Mouse (Mus musculus): ENCODE results near the gene Gse1.
A peak's percentile ranks its signal among the peaks of the same experiment; 100 is the strongest.

The Gse1 gene

DNA sequence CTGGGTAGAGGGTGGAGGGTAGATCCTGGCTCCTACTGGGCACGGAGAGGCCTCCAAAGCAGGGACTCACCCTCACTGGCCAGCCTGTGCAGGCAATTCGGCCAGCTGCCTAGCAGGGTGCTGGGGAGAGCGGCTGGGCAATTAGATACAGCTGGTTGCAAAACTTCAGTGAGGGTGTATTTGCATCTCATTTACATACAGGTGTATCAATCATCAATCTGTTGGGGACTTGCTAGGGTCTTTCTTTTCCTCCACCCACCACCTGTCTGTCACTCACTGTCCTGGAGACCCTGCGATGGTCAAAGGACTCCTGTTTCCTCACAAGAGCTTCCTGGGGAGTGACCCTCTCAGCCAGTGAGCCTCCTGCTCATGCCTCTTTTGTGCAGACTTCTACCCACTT, 148.0 kb downstream of the Gse1 start:
- DNase-seq (ENCODE audit: low spot score) = no peak

DNA sequence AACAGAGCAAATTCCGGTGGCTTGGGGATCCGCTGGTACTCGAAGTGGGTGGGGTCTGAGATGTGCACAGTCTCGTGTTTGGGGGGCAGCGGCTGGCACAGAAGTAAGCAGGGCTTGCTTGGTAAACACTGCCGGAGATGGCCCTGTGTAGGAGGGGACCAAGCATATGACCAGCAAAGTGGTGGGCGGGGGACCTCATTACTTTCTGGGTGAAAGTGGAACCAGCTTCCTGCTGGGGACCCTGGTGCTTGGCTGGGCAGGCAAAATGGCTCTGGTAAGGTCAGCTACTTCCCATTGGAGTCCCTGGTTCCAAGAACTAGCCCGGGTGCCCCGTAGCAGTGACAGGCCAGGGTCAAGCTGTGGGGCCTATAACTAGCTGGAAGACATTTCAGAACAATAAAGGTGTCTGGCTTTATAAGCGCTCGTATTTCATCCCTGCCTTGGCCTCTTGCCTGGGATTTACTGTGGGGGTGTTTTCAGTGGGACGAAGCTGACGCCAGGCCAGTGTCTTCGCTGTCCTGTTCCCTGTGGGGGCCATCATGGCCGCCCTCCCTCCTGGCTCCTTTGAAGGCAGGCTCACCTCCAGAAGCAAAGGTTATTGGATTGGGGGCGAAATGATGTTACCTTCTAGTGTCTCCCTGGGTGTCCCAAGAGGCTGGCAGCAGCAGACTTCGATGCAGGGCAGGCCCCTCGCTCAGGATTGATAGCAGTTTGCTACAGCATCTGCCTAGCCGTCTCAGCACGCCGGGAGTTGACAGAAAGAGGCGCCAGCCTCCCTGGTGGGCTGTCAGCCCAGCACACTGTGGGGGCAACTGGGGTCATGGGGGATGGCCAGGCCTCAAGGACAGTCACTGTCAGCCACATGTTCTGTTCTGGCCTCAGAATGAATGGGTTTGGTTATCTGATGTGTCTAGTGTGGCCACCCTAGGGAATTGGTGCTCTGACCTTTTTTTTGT, 148.9 kb downstream of the Gse1 start:
- no peak for DNase-seq (ENCODE audit: low spot score)

DNA sequence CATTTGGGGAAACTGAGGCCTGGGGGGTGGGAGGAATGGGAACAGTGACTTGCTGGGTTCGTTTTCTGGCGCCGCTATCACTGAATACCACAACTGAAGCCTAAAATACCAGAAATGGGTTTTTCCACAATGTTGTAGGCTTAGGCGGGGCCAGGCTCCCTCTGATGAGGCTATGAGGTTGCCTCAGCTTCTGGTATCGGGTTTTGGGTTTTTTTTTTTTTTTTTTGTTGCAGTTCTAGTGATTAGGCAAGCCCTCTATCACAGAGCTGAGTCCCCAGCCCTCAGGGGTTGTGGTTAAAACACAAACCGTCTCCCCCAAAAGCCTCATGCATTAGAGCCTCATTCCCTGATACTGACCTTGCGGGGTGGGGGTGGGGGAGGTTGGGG, 149.5 kb downstream of the Gse1 start:
- DNase-seq (ENCODE audit: low spot score) = no peak

DNA sequence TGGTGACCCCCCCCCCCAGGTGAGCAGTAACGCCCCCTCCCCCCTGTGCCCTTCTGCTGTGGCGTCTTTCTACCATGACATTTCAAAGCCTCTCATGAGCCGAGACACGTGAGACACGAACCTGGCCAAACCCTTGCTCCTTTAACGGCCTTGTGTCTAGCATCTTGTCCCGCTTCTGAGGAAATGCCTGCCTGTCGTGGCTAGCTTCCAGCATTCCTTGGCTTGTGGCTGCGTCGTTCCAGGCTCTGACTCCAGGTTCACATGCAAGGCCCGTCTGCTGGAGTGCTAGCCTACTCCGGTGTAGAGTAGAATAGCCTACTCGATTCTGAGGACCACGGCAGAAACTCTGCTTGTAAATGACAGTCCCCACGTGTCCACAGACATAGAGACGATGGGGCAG, 150.1 kb downstream of the Gse1 start:
- DNase-seq (ENCODE audit: low spot score) = peak; percentile 50

DNA sequence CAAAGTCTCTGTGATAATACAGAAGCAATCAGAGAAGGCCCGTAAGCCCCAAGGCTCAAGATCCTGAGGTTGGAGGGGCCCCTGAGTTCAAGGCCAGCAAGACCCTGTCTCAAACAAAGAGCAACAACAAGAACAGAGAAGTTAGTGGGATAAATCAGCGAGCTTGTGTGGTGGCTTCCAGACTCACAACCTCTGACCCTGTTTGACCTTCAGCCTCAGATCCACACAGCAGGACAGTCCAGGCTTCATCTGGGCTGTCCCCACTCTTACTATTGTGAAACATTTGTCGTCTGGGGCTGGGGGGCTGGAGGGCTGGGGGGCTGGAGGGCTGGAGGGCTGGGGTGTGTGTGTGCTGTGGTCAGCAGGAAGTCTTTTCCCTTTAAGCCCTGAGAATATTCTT, 150.8 kb downstream of the Gse1 start:
- DNase-seq (ENCODE audit: low spot score) = no peak

DNA sequence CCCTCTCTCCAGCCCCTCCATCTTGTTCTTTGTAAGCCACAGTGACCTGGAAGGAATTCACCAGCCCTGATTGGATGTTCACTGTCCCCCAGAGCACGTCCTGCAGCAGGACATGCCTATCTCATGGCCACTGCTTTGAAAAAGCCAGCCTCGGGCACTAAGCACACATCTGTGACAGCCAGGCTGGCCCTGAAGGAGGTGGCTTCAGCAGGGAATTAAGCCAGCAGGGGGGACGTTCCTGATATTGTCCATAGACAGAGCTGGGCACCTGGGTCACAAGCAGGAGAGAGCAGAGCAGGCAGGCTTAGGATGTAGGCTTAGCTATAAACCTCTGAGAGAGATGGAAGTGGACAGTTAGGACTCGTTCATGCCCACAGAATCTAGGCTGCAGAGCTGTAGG, 153.6 kb downstream of the Gse1 start:
- DNase-seq (ENCODE audit: low spot score) = no peak

DNA sequence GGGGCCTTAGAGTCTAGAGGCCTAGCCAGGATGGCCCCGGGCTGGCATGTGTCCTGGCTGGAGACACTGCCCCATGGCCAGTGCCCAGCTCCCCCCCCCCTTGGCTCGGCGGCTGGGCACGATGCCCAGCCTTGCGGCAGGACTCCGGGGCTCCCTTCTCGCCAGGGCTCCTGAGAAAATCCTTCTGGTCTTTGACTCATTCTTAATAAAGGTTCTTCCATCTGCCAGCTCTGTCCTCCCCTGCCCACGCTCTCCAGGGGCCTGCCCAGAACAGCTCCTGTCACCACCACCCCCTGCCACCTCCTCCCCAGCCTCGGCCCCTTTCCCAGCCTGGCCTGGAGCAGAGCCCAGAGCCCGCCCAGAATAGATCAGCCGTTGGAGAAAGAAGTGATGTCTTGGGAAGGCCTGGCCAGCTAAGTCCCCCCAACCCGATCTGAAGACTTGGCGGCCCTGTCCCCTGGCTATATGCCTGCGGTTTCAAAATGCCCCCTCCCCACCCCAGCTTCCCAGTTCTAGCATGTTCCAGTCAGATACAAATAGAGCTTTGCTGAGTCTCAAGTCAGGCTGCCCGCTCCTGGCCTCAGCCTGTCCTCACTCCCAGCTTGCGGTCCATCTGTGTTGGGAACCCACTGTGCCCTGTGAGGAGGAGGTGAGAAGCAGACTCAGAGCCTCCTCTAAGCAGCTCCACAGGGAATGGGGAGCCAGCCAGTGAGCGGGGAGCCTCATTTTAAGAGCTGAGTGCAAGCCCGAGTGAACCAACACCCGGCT, 154.4 kb downstream of the Gse1 start:
- DNase-seq (ENCODE audit: low spot score) = peak; percentile 64

DNA sequence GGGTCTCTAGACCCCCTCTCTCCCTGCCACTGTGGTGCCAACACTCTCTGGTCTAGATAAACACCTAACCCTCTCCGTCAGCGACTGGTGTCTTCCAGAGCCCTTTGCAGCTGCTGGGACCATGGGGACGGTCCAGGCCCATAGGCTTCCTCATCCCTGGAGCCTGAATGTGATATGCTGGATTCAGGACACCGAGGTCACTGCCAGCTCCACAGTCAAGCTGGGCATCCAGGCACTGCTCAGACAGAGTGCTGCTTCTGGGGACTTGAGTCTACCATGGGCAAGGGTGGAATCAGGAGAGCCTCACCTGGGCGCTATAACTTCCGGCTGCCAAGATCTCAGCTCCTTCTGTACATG, 154.9 kb downstream of the Gse1 start:
- no peak for DNase-seq (ENCODE audit: low spot score)

DNA sequence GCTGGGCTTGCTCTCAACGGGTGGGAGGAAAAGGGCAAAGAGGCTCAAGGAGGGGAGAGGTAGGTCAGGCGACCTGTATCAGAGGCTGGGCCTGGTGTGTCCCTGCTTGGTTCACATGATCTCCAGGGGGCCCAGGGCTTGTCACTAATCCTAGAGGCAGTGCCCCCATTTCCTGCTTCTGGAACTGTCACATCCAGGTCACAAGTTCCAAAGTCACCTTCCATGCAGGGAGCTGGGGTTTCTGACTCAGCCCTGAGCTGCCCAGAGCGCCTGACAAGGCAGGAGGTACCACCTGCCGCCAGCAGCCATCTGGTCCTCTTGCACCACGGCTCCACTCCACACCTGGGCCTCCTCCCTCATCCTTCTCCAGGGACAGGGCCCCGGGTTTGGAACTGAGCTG, 155.5 kb downstream of the Gse1 start:
- no peak for DNase-seq (ENCODE audit: low spot score)

DNA sequence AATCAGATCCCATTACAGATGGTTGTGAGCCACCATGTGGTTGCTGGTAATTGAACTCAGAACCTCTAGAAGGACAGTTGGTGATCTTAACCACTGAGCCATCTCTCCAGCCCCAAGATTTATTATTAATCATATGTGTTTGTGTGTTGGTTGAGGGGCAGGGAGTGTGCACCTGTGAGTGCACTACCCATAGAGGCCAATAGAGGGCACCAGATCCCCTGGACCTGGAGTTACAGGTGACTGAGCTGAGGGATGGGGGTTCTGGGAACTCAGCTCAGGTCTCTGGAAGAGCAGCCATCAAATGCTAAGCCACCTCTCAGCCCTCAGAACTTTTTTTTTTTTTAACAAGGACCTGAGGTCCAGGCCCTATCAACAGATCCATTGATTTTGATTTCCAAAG, 156.5 kb downstream of the Gse1 start:
- no peak for DNase-seq (ENCODE audit: low spot score)

DNA sequence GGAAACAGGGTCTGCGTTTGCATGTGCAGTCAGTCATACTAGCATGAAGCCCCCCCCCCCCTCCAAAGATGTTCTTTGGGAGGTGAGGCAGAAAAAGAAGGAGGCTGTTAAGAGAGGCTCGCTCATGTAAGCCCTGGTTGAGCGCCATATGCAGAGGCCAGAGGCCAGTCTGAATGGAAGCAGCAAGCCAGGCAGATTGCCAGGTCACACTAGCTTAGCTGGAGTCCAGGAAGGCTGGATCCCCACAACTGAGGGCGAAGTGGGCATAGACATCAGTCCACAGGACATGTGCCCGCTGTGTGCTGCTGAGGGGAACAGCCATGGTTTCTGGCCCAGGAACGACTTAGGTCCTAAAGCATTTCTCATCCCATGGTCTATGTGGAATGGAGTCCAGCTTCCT, 160.0 kb downstream of the Gse1 start:
- DNase-seq (ENCODE audit: low spot score) = no peak

DNA sequence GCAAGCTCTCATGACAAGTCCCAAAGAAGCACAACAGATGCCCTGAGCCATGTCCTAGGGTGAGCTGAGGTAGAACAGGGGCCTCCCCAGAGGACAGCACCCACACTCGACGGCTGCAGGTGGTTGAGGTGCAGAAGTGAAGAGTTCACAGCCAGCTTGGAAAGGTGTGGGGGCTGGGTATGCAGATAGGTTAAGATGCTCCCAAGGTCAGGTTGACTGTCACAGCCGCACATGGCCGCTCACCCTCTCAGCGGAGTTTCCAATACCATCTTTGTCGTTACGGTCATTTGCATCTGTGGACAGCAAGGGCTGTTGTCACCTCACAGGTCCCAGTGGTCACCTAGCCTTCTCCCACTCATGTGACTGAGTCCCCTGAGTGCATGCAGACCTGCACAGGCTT, 162.3 kb downstream of the Gse1 start:
- no peak for DNase-seq (ENCODE audit: low spot score)

DNA sequence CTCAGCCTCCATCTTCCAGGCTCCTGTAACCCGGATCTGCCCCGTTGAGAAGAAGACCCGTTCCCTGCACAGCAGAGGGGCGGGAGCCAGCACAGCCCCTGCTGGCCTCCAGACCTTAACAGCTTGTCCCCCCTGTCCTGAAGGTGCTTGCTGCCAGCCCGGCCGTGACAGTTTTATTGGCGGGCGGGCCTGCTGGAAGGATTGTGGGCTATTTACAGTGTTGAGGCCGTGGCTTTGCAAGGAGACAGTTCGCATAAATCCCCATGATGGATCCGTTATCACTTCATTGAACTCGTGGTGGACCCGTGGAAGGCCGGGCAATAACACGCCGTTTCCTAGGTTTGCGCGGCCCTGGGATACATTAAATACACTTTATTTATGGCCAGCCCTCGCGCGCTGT, 163.6 kb downstream of the Gse1 start:
- DNase-seq (ENCODE audit: low spot score) = no peak

DNA sequence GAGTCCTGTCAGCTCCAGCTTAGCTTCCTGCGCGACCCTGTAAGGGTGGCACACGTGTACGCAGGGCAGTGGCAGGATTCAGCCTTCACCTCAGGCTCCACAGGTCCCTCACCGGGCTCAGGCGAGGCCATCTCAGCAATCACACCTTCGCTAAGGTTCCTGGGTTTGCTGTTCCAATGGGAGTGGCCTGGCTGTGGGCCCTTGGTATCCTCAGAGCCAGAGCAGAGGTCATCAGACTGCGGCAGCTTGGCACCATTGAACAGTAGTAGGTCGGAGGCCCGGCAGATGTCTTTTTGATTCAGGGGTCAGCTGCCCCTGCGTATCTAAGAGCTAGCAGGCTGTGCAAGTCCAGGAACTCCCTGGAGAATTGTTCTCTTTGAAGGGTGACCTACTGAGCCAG, 164.8 kb downstream of the Gse1 start:
- no peak for DNase-seq (ENCODE audit: low spot score)

DNA sequence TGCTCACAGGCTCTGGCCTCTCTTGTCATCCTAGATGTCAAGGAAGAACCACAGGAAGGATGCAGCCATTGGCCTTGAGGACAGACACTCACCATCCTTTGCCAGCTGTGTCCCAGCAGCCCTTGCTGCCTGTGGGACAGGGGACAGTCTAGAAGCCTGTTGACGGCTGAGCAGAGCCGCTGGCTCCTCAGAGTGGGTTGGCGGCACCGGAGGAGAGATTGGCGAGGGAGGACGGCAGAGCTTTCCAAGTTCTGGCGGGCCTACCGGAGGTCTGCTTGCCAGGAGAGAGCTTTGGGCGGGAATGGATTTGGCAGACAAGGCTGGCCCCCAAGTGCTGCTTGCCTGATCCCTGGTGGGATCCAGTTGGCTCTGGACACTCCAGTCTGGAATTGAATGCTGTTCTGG, 165.6 kb downstream of the Gse1 start:
- DNase-seq (ENCODE audit: low spot score) = no peak

DNA sequence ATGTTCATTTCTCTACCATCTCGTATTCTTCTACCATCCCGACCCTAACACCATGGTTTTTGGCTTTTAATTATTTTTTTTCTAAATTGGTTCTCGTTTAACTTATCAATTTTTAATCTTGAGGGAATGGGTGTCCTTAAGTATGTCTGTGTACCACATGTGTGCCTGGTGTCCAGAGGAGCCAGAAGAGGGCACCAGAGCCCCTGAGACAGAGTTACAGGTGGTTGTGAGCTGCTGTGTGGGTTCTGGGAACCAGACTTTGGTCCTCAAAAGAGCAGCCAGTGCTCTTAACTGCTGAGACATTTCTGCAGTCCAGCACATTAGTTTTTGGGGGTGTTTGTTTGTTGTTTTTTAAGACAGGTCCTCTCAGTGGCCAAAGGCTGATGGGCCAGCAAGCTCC, 167.6 kb downstream of the Gse1 start:
- DNase-seq (ENCODE audit: low spot score) = no peak

DNA sequence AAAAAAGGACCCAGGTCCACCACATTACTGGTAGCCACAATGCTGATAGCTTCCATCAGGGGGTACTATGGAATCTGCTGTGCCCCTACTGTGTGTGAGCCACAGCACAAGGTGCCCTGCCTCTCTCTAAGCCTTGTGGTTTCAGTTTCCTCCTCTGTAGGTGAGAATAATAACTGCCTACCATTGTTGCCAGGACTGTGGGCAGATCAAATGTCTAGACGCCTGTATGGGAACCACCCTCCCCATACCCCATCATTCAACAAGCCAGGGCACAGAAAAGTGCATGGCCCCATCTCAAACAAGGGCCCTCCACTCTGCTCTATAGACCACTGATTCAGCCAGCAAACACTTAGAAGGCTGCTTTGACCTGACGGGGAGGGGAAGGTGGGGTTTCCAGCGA, 168.5 kb downstream of the Gse1 start:
- no peak for DNase-seq (ENCODE audit: low spot score)

DNA sequence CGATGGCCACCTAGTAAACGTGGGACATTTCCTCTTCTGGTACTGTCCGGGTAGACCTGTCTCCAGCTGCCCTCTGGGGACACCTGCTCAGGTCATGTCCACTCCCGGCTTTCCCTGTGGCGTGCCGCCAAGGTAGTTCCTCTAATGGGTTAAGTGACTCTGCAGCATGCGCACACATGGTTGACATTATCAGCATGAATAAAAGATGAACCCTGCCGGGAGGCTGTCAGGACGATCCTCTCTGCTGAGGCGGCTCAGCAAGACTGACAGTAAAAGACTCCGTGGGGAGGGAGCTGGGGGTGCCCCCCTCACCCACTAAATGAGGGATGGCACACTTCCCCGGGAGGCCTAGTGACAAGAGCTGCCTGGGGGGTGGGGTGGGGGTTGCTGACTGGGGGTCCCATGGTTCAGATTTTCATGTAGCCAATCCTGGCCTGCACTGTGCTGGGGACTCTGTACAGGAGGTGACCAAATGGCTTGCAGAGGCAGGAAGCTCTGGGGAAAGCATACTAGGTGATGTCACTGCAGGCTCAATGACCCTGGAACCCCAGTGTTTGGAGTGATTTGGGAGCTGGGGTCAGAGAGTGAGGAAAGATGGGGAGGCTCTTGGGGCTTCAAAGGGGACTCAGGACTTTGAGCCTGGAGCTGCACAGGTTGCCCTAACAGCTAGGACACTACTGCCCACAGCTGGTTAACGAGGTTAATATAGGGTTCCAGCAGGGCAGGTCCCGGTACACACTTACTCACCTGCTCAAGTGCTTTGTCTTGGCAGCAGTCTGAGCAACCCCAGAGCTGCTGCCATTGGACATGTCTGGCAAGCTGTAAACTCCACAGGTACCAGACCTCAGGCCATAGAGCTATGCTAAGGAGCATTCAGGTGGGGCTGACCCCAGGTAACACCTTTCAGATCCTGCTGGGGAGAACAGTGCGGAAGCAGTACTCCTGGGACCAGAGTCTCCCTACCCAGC, 169.5 kb downstream of the Gse1 start:
- no peak for DNase-seq (ENCODE audit: low spot score)

DNA sequence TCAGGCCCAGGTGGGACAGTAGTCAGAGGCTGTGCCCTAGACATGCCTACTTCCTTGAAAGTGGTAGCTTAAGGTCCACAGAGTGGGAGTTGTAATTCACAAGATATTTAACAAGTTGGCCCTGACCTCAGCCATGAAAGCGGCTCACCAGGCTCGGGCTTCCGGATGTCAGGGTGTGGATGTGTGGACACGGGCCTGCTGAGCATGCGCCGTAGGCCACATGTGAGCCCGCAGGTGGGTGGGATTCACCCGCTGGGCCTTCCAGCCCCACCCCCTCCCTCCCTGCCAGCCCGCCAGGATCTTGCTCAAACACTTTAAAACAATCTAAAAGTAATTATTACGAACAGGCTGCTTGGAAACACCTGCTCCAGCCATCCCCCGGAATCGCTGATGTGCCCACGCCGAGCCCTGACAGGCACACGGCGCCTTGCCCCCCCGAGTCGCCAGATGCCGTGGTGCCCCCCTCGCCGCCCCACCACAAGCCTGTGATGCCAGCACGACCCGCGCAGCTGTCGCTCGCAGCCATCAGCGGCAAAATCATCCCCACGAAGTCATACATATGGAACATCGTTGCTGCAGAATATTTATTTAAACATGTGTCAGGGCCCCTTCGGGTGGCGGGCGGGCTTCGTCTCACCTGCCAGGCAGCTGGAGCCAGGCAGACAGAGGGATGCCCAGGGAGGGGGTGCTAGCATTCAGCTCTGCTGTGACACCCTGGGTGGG, 171.1 kb downstream of the Gse1 start:
- no peak for DNase-seq (ENCODE audit: low spot score)

DNA sequence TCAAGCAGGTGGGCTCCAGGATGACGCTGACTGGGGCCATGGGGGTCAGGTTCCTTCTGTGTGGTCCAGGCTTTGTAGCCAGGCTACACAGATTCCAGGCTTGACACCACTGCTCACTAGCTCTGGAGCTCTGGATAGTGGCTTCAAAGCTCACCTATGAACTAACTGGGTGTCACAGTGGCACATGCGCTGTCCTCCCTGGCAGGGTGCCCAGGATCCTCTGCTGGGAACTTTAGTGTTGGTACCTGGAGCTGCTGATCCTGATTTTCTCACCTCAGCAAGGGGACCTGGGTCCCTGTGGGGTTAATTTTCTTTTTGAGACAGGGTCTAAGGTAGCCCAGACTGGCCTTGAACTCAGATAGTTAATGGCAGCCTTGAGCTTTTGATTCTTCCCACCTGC, 173.0 kb downstream of the Gse1 start:
- no peak for DNase-seq (ENCODE audit: low spot score)

DNA sequence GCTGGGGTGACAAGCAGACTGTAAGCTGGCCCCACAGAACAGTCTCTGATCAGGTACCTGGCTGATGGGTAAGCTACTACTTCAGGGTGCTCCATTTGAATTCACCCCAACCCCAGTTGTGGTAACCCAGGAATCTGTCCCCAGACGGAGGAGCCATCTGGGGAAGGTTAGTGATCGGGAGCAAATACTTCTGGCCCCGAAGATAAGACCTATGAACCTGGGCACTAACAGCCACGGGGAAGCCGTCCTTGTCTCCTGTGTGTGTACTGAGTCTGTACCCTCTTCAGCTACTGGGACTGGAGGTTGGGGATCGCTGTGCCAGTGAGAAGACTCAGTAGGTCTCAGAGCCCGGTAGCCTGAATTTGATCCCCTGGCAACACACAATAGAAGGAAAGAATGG, 173.5 kb downstream of the Gse1 start:
- DNase-seq (ENCODE audit: low spot score) = no peak

Data from urinary bladder, postnatal 25 days (tissue).